Mouse (Mus musculus): ENCODE measurements around the gene Olfr1438-ps1. TPM values are rescaled to one million over a fixed set of nuclear protein-coding genes. Genes with fewer than 3 reads are reported as not detected.

Olfr1438-ps1 gene
- not detected for polyA plus RNA-seq (2014; fragmentation: Illumina TruSeq; extraction: RNeasy Lipid Tissue Mini Kit (QIAGEN cat#74804); ENCODE audit: insufficient read depth, low read depth, low replicate concordance)

GRCm38 (mm10) chr19:12335810-12336209 lies at the start of gene Olfr1438-ps1:
Gene Olfr1438-ps1 (minus strand): TSS chr19:12335910.

GRCm38 (mm10) chr19:12325001-12325400 lies 10.7 kb downstream of the Olfr1438-ps1 start, which contains the start of gene Olfr1437:
Gene Olfr1437 (minus strand): TSS chr19:12325101.

GRCm38 (mm10) chr19:12299030-12299429 lies 36.7 kb downstream of the Olfr1438-ps1 start, which contains the start of gene Olfr1436:
Gene Olfr1436 (minus strand): TSS chr19:12299130.

GRCm38 (mm10) chr19:12279554-12279953 lies 56.2 kb downstream of the Olfr1438-ps1 start, which contains the start of gene Olfr1434:
Gene Olfr1434 (plus strand): TSS chr19:12279854.

Other genes with a start within 250 kb of the Olfr1438-ps1 start
- gene Olfr1426, start 243.9 kb downstream of the Olfr1438-ps1 start, polyA plus RNA-seq (2014; fragmentation: Illumina TruSeq; extraction: RNeasy Lipid Tissue Mini Kit (QIAGEN cat#74804); ENCODE audit: insufficient read depth, low read depth, low replicate concordance) = not detected
- not detected for gene Olfr1427, start 232.6 kb downstream of the Olfr1438-ps1 start, polyA plus RNA-seq (2014; fragmentation: Illumina TruSeq; extraction: RNeasy Lipid Tissue Mini Kit (QIAGEN cat#74804); ENCODE audit: insufficient read depth, low read depth, low replicate concordance)
- not detected for gene Olfr1428, start 220.0 kb downstream of the Olfr1438-ps1 start, polyA plus RNA-seq (2014; fragmentation: Illumina TruSeq; extraction: RNeasy Lipid Tissue Mini Kit (QIAGEN cat#74804); ENCODE audit: insufficient read depth, low read depth, low replicate concordance)
- not detected for gene Olfr76, start 212.7 kb downstream of the Olfr1438-ps1 start, polyA plus RNA-seq (2014; fragmentation: Illumina TruSeq; extraction: RNeasy Lipid Tissue Mini Kit (QIAGEN cat#74804); ENCODE audit: insufficient read depth, low read depth, low replicate concordance)
- not detected for gene Olfr1555-ps1, start 165.8 kb downstream of the Olfr1438-ps1 start, polyA plus RNA-seq (2014; fragmentation: Illumina TruSeq; extraction: RNeasy Lipid Tissue Mini Kit (QIAGEN cat#74804); ENCODE audit: insufficient read depth, low read depth, low replicate concordance)
- not detected for gene Olfr1431, start 135.3 kb downstream of the Olfr1438-ps1 start, polyA plus RNA-seq (2014; fragmentation: Illumina TruSeq; extraction: RNeasy Lipid Tissue Mini Kit (QIAGEN cat#74804); ENCODE audit: insufficient read depth, low read depth, low replicate concordance)
- gene Olfr1432, start 103.3 kb downstream of the Olfr1438-ps1 start, polyA plus RNA-seq (2014; fragmentation: Illumina TruSeq; extraction: RNeasy Lipid Tissue Mini Kit (QIAGEN cat#74804); ENCODE audit: insufficient read depth, low read depth, low replicate concordance) = not detected
- gene Olfr262, start 94.3 kb downstream of the Olfr1438-ps1 start, polyA plus RNA-seq (2014; fragmentation: Illumina TruSeq; extraction: RNeasy Lipid Tissue Mini Kit (QIAGEN cat#74804); ENCODE audit: insufficient read depth, low read depth, low replicate concordance) = not detected
- gene Olfr235, start 74.9 kb downstream of the Olfr1438-ps1 start, polyA plus RNA-seq (2014; fragmentation: Illumina TruSeq; extraction: RNeasy Lipid Tissue Mini Kit (QIAGEN cat#74804); ENCODE audit: insufficient read depth, low read depth, low replicate concordance) = not detected
- not detected for gene Olfr1434, start 56.1 kb downstream of the Olfr1438-ps1 start, polyA plus RNA-seq (2014; fragmentation: Illumina TruSeq; extraction: RNeasy Lipid Tissue Mini Kit (QIAGEN cat#74804); ENCODE audit: insufficient read depth, low read depth, low replicate concordance)
- gene Olfr1436, start 36.8 kb downstream of the Olfr1438-ps1 start, polyA plus RNA-seq (2014; fragmentation: Illumina TruSeq; extraction: RNeasy Lipid Tissue Mini Kit (QIAGEN cat#74804); ENCODE audit: insufficient read depth, low read depth, low replicate concordance) = not detected
- gene Olfr1437, start 10.8 kb downstream of the Olfr1438-ps1 start, polyA plus RNA-seq (2014; fragmentation: Illumina TruSeq; extraction: RNeasy Lipid Tissue Mini Kit (QIAGEN cat#74804); ENCODE audit: insufficient read depth, low read depth, low replicate concordance) = not detected
- not detected for gene Olfr1440, start 51.4 kb upstream of the Olfr1438-ps1 start, polyA plus RNA-seq (2014; fragmentation: Illumina TruSeq; extraction: RNeasy Lipid Tissue Mini Kit (QIAGEN cat#74804); ENCODE audit: insufficient read depth, low read depth, low replicate concordance)
- not detected for gene Olfr1441, start 81.5 kb upstream of the Olfr1438-ps1 start, polyA plus RNA-seq (2014; fragmentation: Illumina TruSeq; extraction: RNeasy Lipid Tissue Mini Kit (QIAGEN cat#74804); ENCODE audit: insufficient read depth, low read depth, low replicate concordance)
- gene Pfpl, start 92.0 kb upstream of the Olfr1438-ps1 start, polyA plus RNA-seq (2014; fragmentation: Illumina TruSeq; extraction: RNeasy Lipid Tissue Mini Kit (QIAGEN cat#74804); ENCODE audit: insufficient read depth, low read depth, low replicate concordance) = not detected
- gene Mpeg1, start 124.9 kb upstream of the Olfr1438-ps1 start, polyA plus RNA-seq (2014; fragmentation: Illumina TruSeq; extraction: RNeasy Lipid Tissue Mini Kit (QIAGEN cat#74804); ENCODE audit: insufficient read depth, low read depth, low replicate concordance) = 54.1 TPM
- gene Dtx4, start 165.5 kb upstream of the Olfr1438-ps1 start, polyA plus RNA-seq (2014; fragmentation: Illumina TruSeq; extraction: RNeasy Lipid Tissue Mini Kit (QIAGEN cat#74804); ENCODE audit: insufficient read depth, low read depth, low replicate concordance) = 8.0 TPM
- gene Fam111a, start 209.8 kb upstream of the Olfr1438-ps1 start, polyA plus RNA-seq (2014; fragmentation: Illumina TruSeq; extraction: RNeasy Lipid Tissue Mini Kit (QIAGEN cat#74804); ENCODE audit: insufficient read depth, low read depth, low replicate concordance) = 11.4 TPM